Mouse (Mus musculus) retina, postnatal 1 day (tissue): Measurements from ENCODE around the gene Slc38a5.

ENCODE experiments used
- DNase-seq: peaks from one replicate; pipeline ENCODE4 v3.0.0-alpha.2; 2012

Gene Slc38a5

GRCm38 (mm10) chrX:8271083-8271820 lies at the start of gene Slc38a5:
Gene Slc38a5, plus strand, starts transcription at chrX:8271133.
- DNase-seq, result no peak

GRCm38 (mm10) chrX:8222296-8222677 lies 48.6 kb upstream of the Slc38a5 start:
- no peak for DNase-seq

GRCm38 (mm10) chrX:8222678-8223421 lies 48.1 kb upstream of the Slc38a5 start:
- no peak for DNase-seq

GRCm38 (mm10) chrX:8223473-8223872 lies 47.5 kb upstream of the Slc38a5 start:
- DNase-seq, result no peak

- no peak for DNase-seq
Measured at GRCm38 (mm10) chrX:8230272-8230671, 40.7 kb upstream of the Slc38a5 start.

- DNase-seq, result no peak
Measured at GRCm38 (mm10) chrX:8233602-8234001, 37.3 kb upstream of the Slc38a5 start.

GRCm38 (mm10) chrX:8236704-8237103 lies 34.2 kb upstream of the Slc38a5 start:
- DNase-seq, result no peak

- no peak for DNase-seq
Measured at GRCm38 (mm10) chrX:8238804-8239395, 32.0 kb upstream of the Slc38a5 start.

- no peak for DNase-seq
Measured at GRCm38 (mm10) chrX:8247680-8248079, 23.3 kb upstream of the Slc38a5 start.

- DNase-seq, result no peak
Measured at GRCm38 (mm10) chrX:8248542-8249120, 22.3 kb upstream of the Slc38a5 start.

- no peak for DNase-seq
Measured at GRCm38 (mm10) chrX:8251789-8252333, 19.1 kb upstream of the Slc38a5 start.

GRCm38 (mm10) chrX:8252334-8253285 lies 18.3 kb upstream of the Slc38a5 start, which contains the start of gene Ftsj1:
Gene Ftsj1, minus strand, starts transcription at chrX:8252406.
- peak; percentile 94 for DNase-seq

GRCm38 (mm10) chrX:8253711-8254110 lies 17.2 kb upstream of the Slc38a5 start:
- DNase-seq, result no peak

- no peak for DNase-seq
Measured at GRCm38 (mm10) chrX:8255807-8256206, 15.1 kb upstream of the Slc38a5 start.

- no peak for DNase-seq
Measured at GRCm38 (mm10) chrX:8259478-8259877, 11.5 kb upstream of the Slc38a5 start.

- DNase-seq, result no peak
Measured at GRCm38 (mm10) chrX:8263156-8263804, 7.7 kb upstream of the Slc38a5 start.

GRCm38 (mm10) chrX:8264222-8264621 lies 6.7 kb upstream of the Slc38a5 start:
- DNase-seq, result no peak

GRCm38 (mm10) chrX:8272000-8272399 lies 1.1 kb downstream of the Slc38a5 start:
- no peak for DNase-seq

- no peak for DNase-seq
Measured at GRCm38 (mm10) chrX:8274056-8274455, 3.1 kb downstream of the Slc38a5 start.

GRCm38 (mm10) chrX:8288621-8289020 lies 17.7 kb downstream of the Slc38a5 start:
- no peak for DNase-seq

- no peak for DNase-seq
Measured at GRCm38 (mm10) chrX:8309302-8309701, 38.4 kb downstream of the Slc38a5 start.
